Comparison of ENCODE assay signal across 8 mouse cellular contexts in the genomic region with DNA sequence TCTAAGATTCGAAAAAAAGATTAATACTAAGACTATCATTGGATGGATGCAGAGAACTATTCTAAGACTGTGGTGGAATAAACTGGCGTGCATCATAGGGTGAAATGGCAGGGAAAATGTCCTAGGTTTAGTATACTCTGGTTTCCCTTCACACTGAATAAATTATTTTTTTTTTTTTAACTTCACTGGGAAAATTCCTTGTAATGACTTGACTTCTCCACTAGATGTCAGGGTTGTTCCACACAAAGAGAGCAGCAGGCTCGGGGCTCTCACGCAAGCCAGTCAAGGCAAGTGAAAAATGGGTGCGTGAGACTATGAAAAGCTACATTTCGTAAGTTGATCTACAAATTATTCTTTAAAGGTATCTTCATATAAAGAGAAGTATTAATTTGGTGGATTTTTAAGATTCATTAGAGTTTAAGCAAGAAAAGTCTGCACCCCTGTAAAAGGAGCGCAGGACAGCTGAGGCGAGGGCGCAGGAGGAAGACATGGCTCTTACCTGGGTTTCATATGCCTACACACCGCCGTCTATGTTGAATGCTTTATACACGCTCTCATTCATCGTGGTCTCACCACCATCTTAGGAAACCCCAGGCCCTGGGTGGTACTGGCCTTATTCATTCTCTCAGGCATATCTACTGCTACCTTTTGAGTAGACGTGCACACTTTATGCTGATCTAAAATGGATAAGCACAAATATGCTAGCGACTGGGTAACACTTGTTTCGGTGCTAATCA. TPM values are rescaled to one million over a fixed set of nuclear protein-coding genes. Genes with fewer than 3 reads are reported as not detected.
DNase-seq lines count a peak whose midpoint lies in the region; ATAC-seq and TF ChIP-seq lines count a peak whose summit lies in the region.

No protein-coding gene starts in this region.

- peak; percentile 90 for TF ChIP-seq CTCF in left cerebral cortex, adult 2 months (IDR thresholded peaks at IDR 0.05)

- H3K4me2 ChIP-seq in lung, embryonic 16.5 days (ENCODE audit: low read depth, low read length), result no peak overlapping the region

- no peak overlapping the region for H3K4me3 ChIP-seq in left cerebral cortex, adult 2 months
- H3K4me3 ChIP-seq in lung, embryonic 16.5 days (ENCODE audit: low read length), result no peak overlapping the region

- no peaks in the 10 kb centered on the region for H3K36me3 ChIP-seq in lung, embryonic 16.5 days (ENCODE audit: control insufficient read depth, insufficient read depth, low read length)

- WGBS in lung, embryonic 16.5 days, result 36% methylated on average over 16 of the region's 16 CpGs

- no peak overlapping the region for H3K9ac ChIP-seq in lung, embryonic 16.5 days (ENCODE audit: low read length)

- H3K27me3 ChIP-seq in lung, embryonic 16.5 days (ENCODE audit: control insufficient read depth, insufficient read depth, low read depth, low read length), result peaks cover 2% of the 10 kb centered on the region; the same call in 1 of the 2 replicates

- no peak overlapping the region for H3K27ac ChIP-seq in left cerebral cortex, adult 2 months
- H3K27ac ChIP-seq in lung, embryonic 16.5 days (ENCODE audit: low read length), result no peak overlapping the region

- ATAC-seq in hematopoietic stem cell, adult 5-6 weeks (replicated peaks in 1 of 2; ENCODE audit: insufficient read depth in 1 of 2, low FRiP score in 2 of 2, low TSS enrichment in 1 of 2, low read depth in 1 of 2, poor library complexity in 2 of 2, severe bottlenecking in 2 of 2), result peak; percentile 66 to 78; a peak in 3 of 4 replicates
- peak; percentile 45; the same call in 1 of the 2 replicates for ATAC-seq in lung, embryonic 16.5 days (ENCODE audit: low read depth)

- no peaks in the 10 kb centered on the region; the same call in 1 of the 2 replicates for H3K4me1 ChIP-seq in lung, embryonic 16.5 days (replicated peaks; ENCODE audit: control insufficient read depth, insufficient read depth, low read length)

- intact Hi-C loops in left cerebral cortex, adult 2 months (cut with DNase I), result loop anchor here (1.0 to 5.0 kb wide), 2 partner anchors 153 to 256 kb away; no protein-coding TSS in a partner anchor
- intact Hi-C loops in left cerebral cortex, postnatal 36 days (cut with DNase I), result loop anchor here (1.0 kb wide), 1 partner anchor 256 kb away; no protein-coding TSS in a partner anchor

- DNase-seq in left cerebral cortex, adult 2 months (ENCODE audit: extremely low spot score in 1 of 2, low spot score in 2 of 2), result no peak
- DNase-seq in left cerebral cortex, postnatal 36 days (ENCODE audit: low spot score in 2 of 2), result no peak
- DNase-seq in MEL-GATA-1-ER (ENCODE audit: extremely low read depth, low read depth), result peak; percentile 6
- peak; percentile 56 to 70 for DNase-seq in cerebellum, postnatal 14 days
- DNase-seq in right cerebral cortex, postnatal 14 days, result peak; percentile 17
- DNase-seq in spleen, adult 18-20 months, result no peak

- H3K9me3 ChIP-seq in lung, embryonic 16.5 days (ENCODE audit: control insufficient read depth, low read length), result no peaks in the 10 kb centered on the region

RNA-seq across cellular contexts. Expression of a gene that starts 15.5 kb away (rescaled TPM):
- under 1 TPM in 1 of 2 experiments, not detected in 1; 0.70 TPM for total RNA-seq in left cerebral cortex, adult 2 months (2021)
- under 1 TPM in 1 of 2 experiments, not detected in 1; 0.79 TPM for total RNA-seq in left cerebral cortex, postnatal 36 days (2021)
- total RNA-seq in hematopoietic stem cell, adult 5-6 weeks (2017), result not detected in 2 replicates
- polyA plus RNA-seq in lung, embryonic 16.5 days (2015; fragmentation: Nextera tagmentation; extraction: Ambion mirVana), result not detected in 2 replicates

RNA-seq across cellular contexts. Expression of a gene that starts 20.3 kb away (rescaled TPM):
- 10 to 100 TPM; 40.5 to 45.1 TPM for total RNA-seq in left cerebral cortex, adult 2 months (2021)
- total RNA-seq in left cerebral cortex, postnatal 36 days (2021), result 10 to 100 TPM; 42.1 to 44.2 TPM
- 12.8 and 12.9 TPM in 2 replicates for total RNA-seq in hematopoietic stem cell, adult 5-6 weeks (2017)
- polyA plus RNA-seq in lung, embryonic 16.5 days (2015; fragmentation: Nextera tagmentation; extraction: Ambion mirVana), result 15.3 and 15.7 TPM in 2 replicates

Comparison
In these comparisons a context has a peak if more than half of its experiments do, and no peak if none do; other contexts are left out.
1. DNase-seq: peak in MEL-GATA-1-ER (single experiment), cerebellum, postnatal 14 days (2 of 2) and right cerebral cortex, postnatal 14 days (single experiment); none in left cerebral cortex, adult 2 months (0 of 2), left cerebral cortex, postnatal 36 days (0 of 2) and spleen, adult 18-20 months (0 of 2).